In genomic region chr7:102263020-102263419, GRCm38 (mm10) we compare ENCODE assay signal across 15 mouse cellular contexts.
"Had no signal": no experiment of that assay in that cellular context is flagged by ENCODE, and none has a peak within 500 bp of the region (broad histone marks: within the 10 kb centered on the region; RNA-seq: fewer than 3 reads in every experiment).

No protein-coding gene starts in this region.

- H3K4me3 ChIP-seq: layer of hippocampus, adult 2 months; limb, embryonic 13.5 days; midbrain, embryonic 10.5 days; midbrain, embryonic 15.5 days; neural tube, embryonic 13.5 days; stomach, embryonic 15.5 days had no signal

- ATAC-seq: midbrain, embryonic 15.5 days had no signal

- DNase-seq: kidney, adult 18-20 months; kidney, postnatal 10 days; kidney, postnatal 4 days; left cerebral cortex, postnatal 4 days; lung, adult 18-20 months; lung, postnatal 4 days; right cerebral cortex, postnatal 14 days; thymus, postnatal 14 days had no signal

- H3K36me3 ChIP-seq: limb, embryonic 13.5 days; midbrain, embryonic 10.5 days; midbrain, embryonic 15.5 days; neural tube, embryonic 13.5 days; stomach, embryonic 15.5 days had no signal

- H3K27me3 ChIP-seq: limb, embryonic 13.5 days; midbrain, embryonic 15.5 days; neural tube, embryonic 13.5 days; stomach, embryonic 15.5 days had no signal

- H3K27ac ChIP-seq: layer of hippocampus, adult 2 months; limb, embryonic 13.5 days; midbrain, embryonic 10.5 days; midbrain, embryonic 15.5 days; neural tube, embryonic 13.5 days; stomach, embryonic 15.5 days had no signal

- H3K9ac ChIP-seq: limb, embryonic 13.5 days; midbrain, embryonic 15.5 days; neural tube, embryonic 13.5 days; stomach, embryonic 15.5 days had no signal

- H3K4me1 ChIP-seq: limb, embryonic 13.5 days; stomach, embryonic 15.5 days had no signal

- H3K9me3 ChIP-seq: limb, embryonic 13.5 days; midbrain, embryonic 10.5 days; midbrain, embryonic 15.5 days; neural tube, embryonic 13.5 days; stomach, embryonic 15.5 days had no signal

- H3K4me2 ChIP-seq: limb, embryonic 13.5 days; liver, embryonic 11.5 days; midbrain, embryonic 15.5 days; neural tube, embryonic 13.5 days; stomach, embryonic 15.5 days had no signal
